Mouse (Mus musculus): Measurements from ENCODE around the gene Zmynd12.

The Zmynd12 gene

GRCm38 (mm10) chr4:119447786-119448185 is 25.2 kb downstream of the Zmynd12 start:
- no peak for DNase-seq (ENCODE audit: low spot score in 2 of 2)

GRCm38 (mm10) chr4:119450436-119450835 is 27.8 kb downstream of the Zmynd12 start:
- DNase-seq (ENCODE audit: low spot score in 2 of 2): no peak

- DNase-seq (ENCODE audit: low spot score in 2 of 2): no peak
These were observed 30.5 kb downstream of the Zmynd12 start for GRCm38 (mm10) chr4:119453128-119453527.

- DNase-seq (ENCODE audit: low spot score in 2 of 2): no peak
These were observed 30.9 kb downstream of the Zmynd12 start for GRCm38 (mm10) chr4:119453533-119453932.

- no peak for DNase-seq (ENCODE audit: low spot score in 2 of 2)
These were observed 37.7 kb downstream of the Zmynd12 start for GRCm38 (mm10) chr4:119460296-119460695.

- peak; percentile 77 to 89 for DNase-seq (ENCODE audit: low spot score in 2 of 2)
These were observed 38.1 kb downstream of the Zmynd12 start for GRCm38 (mm10) chr4:119460728-119461141.

GRCm38 (mm10) chr4:119462457-119462856 is 39.8 kb downstream of the Zmynd12 start:
- no peak for DNase-seq (ENCODE audit: low spot score in 2 of 2)

GRCm38 (mm10) chr4:119462858-119463755 is 40.5 kb downstream of the Zmynd12 start:
- DNase-seq (ENCODE audit: low spot score in 2 of 2): no peak

- no peak for DNase-seq (ENCODE audit: low spot score in 2 of 2)
These were observed 41.3 kb downstream of the Zmynd12 start for GRCm38 (mm10) chr4:119463756-119464419.

GRCm38 (mm10) chr4:119465841-119466240 is 43.2 kb downstream of the Zmynd12 start:
- no peak for DNase-seq (ENCODE audit: low spot score in 2 of 2)

- no peak for DNase-seq (ENCODE audit: low spot score in 2 of 2)
These were observed 45.2 kb downstream of the Zmynd12 start for GRCm38 (mm10) chr4:119467720-119468380.

GRCm38 (mm10) chr4:119472545-119472944 is 49.9 kb downstream of the Zmynd12 start:
- no peak for DNase-seq (ENCODE audit: low spot score in 2 of 2)

GRCm38 (mm10) chr4:119473150-119473549 is 50.5 kb downstream of the Zmynd12 start:
- DNase-seq (ENCODE audit: low spot score in 2 of 2): no peak

GRCm38 (mm10) chr4:119483051-119483450 is 60.4 kb downstream of the Zmynd12 start:
- no peak for DNase-seq (ENCODE audit: low spot score in 2 of 2)

GRCm38 (mm10) chr4:119484882-119485281 is 62.3 kb downstream of the Zmynd12 start:
- no peak for DNase-seq (ENCODE audit: low spot score in 2 of 2)

GRCm38 (mm10) chr4:119489666-119490065 is 67.1 kb downstream of the Zmynd12 start:
- DNase-seq (ENCODE audit: low spot score in 2 of 2): no peak

GRCm38 (mm10) chr4:119490806-119491205 is 68.2 kb downstream of the Zmynd12 start:
- peak in 1 of 2 experiments; percentile 37 for DNase-seq (ENCODE audit: low spot score in 2 of 2)

GRCm38 (mm10) chr4:119492291-119492932 is 69.8 kb downstream of the Zmynd12 start, which contains the start of gene Rimkla:
Rimkla (minus strand) TSS chr4:119492628.
- DNase-seq (ENCODE audit: low spot score in 2 of 2): peak; percentile 54 to 64

GRCm38 (mm10) chr4:119492933-119493327 is 70.3 kb downstream of the Zmynd12 start:
- DNase-seq (ENCODE audit: low spot score in 2 of 2): no peak

- DNase-seq (ENCODE audit: low spot score in 2 of 2): no peak
These were observed 75.8 kb downstream of the Zmynd12 start for GRCm38 (mm10) chr4:119498319-119498848.

GRCm38 (mm10) chr4:119511591-119511990 is 89.0 kb downstream of the Zmynd12 start:
- no peak for DNase-seq (ENCODE audit: low spot score in 2 of 2)
